Mouse (Mus musculus): Measurements from ENCODE around the gene Olfr704.
"Not testable (repeated sequence)": the region's sequence is repeated elsewhere in the genome, so short reads cannot be mapped to it uniquely, and the experiment has no call there.

The Olfr704 gene

DNA sequence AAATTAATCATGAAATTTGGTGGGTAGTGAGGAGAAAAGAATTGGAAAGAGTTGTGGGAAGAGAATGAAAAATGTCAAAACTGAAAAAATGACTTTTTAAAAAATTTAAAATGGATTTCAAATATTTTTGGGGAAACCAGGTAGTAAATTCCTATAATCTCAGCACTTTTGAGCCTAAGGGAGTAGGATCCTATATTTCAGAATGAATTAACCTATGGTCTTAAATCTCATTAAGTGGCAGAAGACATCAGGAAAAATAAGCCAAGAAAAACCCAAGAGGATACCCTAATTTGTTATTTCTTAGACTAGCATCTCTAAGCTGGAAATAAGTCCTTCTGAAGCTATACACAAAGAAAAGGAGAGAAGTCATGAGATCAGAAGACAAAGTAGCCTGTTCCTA, at the start of gene Olfr704:
Olfr704 (plus strand) TSS at position 301 of the 400 bp plus-strand sequence.
- DNase-seq (ENCODE audit: low spot score) = no peak

DNA sequence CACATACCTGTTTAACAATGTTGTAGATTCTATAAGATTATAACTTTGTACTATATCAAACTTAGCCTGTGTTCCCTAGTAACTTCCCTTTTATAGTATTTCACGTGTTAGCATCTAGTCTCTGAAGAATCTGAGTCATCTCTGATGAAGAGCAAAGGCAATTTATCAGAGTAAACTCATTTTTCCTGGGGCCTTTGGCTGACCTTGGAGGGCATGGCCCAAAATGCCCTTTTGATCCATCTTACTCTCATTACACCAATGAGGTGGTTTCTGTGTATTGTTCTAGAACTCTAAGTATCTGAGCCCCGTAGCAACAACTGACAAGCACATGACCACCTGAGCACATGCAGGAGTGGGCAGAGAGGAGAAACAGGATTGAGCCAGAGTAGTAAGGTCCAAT, 49.2 kb upstream of the Olfr704 start, which contains the start of gene Olfr701:
Olfr701 (plus strand) TSS at position 301 of the 400 bp plus-strand sequence.
- no peak for DNase-seq (ENCODE audit: low spot score)

DNA sequence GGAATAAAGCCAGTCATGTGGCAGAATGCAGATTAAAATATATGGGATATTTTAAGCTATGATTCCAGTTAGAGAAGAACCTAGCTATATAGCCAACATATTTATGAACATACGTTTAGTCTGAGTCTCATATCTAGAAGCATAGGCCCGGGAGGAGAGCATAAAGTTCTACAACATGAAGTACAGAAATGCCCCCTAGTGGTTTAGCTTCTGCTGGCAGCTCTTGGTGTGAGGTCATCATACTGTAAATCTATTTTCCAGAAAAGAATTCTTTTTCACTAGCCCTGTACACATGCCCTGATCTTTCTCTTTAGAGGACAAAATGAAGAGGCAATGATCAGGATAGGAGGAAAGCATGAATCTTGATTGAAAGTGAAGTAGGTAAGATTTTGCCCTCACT, 47.2 kb upstream of the Olfr704 start:
- no peak for DNase-seq (ENCODE audit: low spot score)

DNA sequence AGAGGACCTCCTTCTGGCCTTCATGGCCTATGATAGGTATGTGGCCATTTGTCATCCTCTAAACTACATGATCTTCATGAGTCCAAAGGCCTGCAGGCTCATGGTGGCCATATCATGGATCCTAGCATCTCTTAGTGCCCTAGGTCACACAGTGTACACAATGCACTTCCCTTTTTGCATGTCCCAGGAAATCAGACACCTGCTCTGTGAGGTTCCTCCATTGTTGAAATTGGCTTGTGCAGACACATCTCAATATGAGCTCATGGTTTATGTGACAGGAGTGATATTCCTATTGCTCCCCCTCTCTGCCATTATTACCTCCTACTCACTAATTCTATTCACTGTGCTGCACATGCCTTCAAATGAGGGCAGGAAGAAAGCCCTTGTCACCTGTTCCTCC, 44.6 kb upstream of the Olfr704 start:
- DNase-seq (ENCODE audit: low spot score) = no peak

DNA sequence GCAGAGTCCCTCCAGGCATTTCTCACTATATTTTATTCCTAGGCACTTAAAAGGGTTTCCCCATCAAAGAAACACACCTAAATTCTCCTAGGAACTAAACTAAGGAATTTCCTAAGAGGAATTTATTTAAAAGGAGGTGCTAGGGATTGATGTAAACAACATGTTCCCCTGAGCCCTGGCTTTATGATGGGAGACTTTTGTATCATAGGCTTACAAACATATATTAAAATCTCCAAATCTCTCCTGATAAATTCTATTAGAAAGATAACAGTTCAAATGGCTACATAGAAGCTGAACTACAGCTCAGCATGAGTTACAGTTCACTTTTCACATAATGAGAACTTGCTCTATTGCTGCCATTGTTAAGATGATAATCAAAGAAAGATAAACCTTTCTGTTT, 29.2 kb upstream of the Olfr704 start, which contains the start of gene Olfr702:
Olfr702 (minus strand) TSS at position 101 of the 400 bp plus-strand sequence.
- DNase-seq (ENCODE audit: low spot score) = no peak

DNA sequence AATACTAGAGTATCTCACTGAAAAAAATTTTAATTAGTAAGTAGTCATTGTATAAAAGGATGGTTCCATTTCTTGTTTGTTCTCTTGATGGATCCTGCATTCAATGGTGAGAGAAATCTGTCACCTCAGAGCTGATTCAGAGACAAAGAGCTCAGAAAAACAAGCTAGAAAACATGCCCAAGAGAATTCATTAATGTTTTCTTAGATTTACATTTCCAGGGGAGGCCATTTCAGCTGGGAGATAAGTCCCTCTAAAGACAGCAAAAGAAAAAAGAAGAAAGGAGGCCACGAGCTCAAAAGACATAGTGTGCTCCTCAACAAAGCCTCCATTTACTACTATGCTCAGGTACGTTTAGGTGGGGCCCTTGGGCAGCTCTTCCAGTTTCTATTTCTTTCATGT, 19.9 kb upstream of the Olfr704 start, which contains the start of gene Olfr703:
Olfr703 (plus strand) TSS at position 301 of the 400 bp plus-strand sequence.
- no peak for DNase-seq (ENCODE audit: low spot score)

DNA sequence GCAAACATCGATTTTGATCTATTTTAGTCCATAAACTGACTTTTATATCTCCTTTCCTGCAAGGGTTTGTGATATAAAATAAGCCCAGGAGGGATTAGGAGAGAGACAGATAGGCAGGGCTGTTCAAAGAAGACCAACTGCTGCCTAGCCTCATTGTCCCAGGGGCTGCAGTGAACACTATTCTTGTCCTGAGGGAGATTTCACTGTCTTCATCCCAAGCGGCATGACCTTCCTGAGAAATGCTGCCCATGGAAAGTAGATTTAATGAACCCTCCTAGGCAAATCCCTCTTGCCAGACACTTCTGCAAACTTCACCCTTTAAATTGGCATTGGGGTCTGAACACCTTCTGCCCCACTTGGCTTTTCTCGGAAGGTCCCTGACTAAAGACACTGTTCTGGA, 13.8 kb downstream of the Olfr704 start, which contains the start of gene Olfr705:
Olfr705 (minus strand) TSS at position 101 of the 400 bp plus-strand sequence.
- DNase-seq (ENCODE audit: low spot score) = no peak

DNA sequence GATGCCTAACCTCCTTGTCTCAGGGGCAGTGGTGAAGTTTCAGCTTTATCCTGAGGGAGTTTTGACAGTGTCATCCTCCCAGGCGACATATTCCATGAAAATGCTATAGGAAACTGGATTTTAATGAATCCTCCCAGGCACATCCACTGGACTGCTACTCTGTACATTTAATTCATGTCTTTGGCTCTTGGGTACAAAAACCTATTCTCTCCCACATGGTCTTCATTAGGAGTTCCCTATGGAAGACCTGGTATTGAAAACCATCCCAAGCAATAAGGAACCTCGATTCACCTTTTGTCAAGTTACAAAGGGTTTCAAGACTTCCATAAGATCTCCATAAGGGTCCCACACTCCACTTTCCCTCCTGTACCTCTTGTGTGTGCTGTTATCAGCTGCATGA, 25.1 kb downstream of the Olfr704 start, which contains the start of gene Olfr706:
Olfr706 (minus strand) TSS at position 101 of the 400 bp plus-strand sequence.
- no peak for DNase-seq (ENCODE audit: low spot score)

DNA sequence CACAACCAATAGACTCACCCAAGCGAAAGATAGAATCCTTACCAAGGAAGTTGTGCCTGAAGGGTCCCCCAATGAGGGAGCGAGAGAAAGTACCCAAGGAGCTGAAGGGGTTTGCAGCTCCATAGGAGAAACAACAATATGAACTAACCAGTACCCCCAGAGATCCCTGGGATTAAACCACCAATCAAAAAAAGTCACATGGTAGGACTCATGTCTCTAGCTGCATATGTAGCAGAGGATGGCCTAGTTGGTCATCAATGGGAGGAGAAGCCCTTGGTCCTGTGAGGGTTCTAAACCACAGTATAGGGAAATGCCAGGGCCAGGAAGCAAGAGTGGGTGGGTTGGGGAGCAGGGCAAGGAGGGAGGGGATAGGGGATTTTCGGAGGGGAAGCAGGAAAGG, 38.2 kb downstream of the Olfr704 start, which contains the start of gene Olfr707:
Olfr707 (minus strand) TSS at position 101 of the 400 bp plus-strand sequence.
- DNase-seq (ENCODE audit: low spot score) = not testable (repeated sequence)

DNA sequence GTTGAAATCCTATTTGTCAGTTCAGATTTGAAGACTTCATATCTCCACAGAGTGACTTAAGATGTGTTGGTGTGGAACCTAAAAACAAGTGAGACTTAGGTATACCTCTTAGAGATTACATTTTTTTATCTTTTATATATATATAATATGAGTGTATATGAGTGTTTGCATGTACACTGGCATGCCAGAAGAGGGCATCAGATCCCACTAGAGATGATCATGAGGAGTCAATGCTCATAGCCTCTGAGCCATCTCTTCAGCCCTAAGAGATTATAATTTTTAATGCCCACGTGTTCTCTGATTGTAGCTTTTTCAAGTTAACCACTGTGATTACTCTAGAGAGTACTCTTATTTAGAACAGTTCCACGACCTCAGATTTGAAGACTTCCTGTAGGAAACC, 44.7 kb downstream of the Olfr704 start, which contains the start of gene Olfr1532-ps1:
Olfr1532-ps1 (plus strand) TSS at position 326 of the 400 bp plus-strand sequence.
- DNase-seq (ENCODE audit: low spot score) = no peak

Measured in lung, postnatal 25 days (tissue).